Mouse (Mus musculus): ENCODE results near the gene Fkbp1a. TPM values are rescaled to one million over a fixed set of nuclear protein-coding genes. Genes with fewer than 3 reads are reported as not detected.
A peak's percentile ranks its signal among the peaks of the same experiment; 100 is the strongest.

Gene Fkbp1a
- total RNA-seq, 2 experiments from 2014 or later = 558 to 568 TPM

- intact Hi-C loops (cut with DNase I) = no loop called here
Measured at GRCm38 (mm10) chr2:151586807-151587206, 44.5 kb downstream of the Fkbp1a start.

GRCm38 (mm10) chr2:151587306-151587705 lies 45.0 kb downstream of the Fkbp1a start:
- no peak for DNase-seq (ENCODE audit: extremely low spot score in 1 of 2, low spot score in 2 of 2)
- intact Hi-C loops (cut with DNase I) = no loop called here

More at GRCm38 (mm10) chr2:151586807-151587206, 44.5 kb downstream of the Fkbp1a start:
- DNase-seq (ENCODE audit: extremely low spot score in 1 of 2, low spot score in 2 of 2) = no peak

GRCm38 (mm10) chr2:151598068-151598467 lies 55.8 kb downstream of the Fkbp1a start:
- DNase-seq (ENCODE audit: extremely low spot score in 1 of 2, low spot score in 2 of 2) = no peak
- intact Hi-C loops (cut with DNase I) = no loop called here

- intact Hi-C loops (cut with DNase I) = no loop called here
Measured at GRCm38 (mm10) chr2:151602106-151602505, 59.8 kb downstream of the Fkbp1a start.

GRCm38 (mm10) chr2:151603630-151604029 lies 61.3 kb downstream of the Fkbp1a start:
- intact Hi-C loops (cut with DNase I) = no loop called here
- DNase-seq (ENCODE audit: extremely low spot score in 1 of 2, low spot score in 2 of 2) = peak; percentile 42 to 59

More at GRCm38 (mm10) chr2:151602106-151602505, 59.8 kb downstream of the Fkbp1a start:
- DNase-seq (ENCODE audit: extremely low spot score in 1 of 2, low spot score in 2 of 2) = no peak

GRCm38 (mm10) chr2:151605437-151605987 lies 63.2 kb downstream of the Fkbp1a start:
- peak; percentile 68 to 71 for DNase-seq (ENCODE audit: extremely low spot score in 1 of 2, low spot score in 2 of 2)
- intact Hi-C loops (cut with DNase I) = no loop called here

GRCm38 (mm10) chr2:151608435-151608834 lies 66.2 kb downstream of the Fkbp1a start:
- DNase-seq (ENCODE audit: extremely low spot score in 1 of 2, low spot score in 2 of 2) = no peak
- intact Hi-C loops (cut with DNase I) = no loop called here

GRCm38 (mm10) chr2:151609974-151610373 lies 67.7 kb downstream of the Fkbp1a start:
- intact Hi-C loops (cut with DNase I) = no loop called here
- no peak for DNase-seq (ENCODE audit: extremely low spot score in 1 of 2, low spot score in 2 of 2)

Other genes with a start within 250 kb of the Fkbp1a start
- gene 4921509C19Rik, start 66.3 kb upstream of the Fkbp1a start, total RNA-seq (2021) = not detected
- gene Nsfl1c, start 48.3 kb upstream of the Fkbp1a start, total RNA-seq (2021) = 100 to 1,000 TPM; 146 to 150 TPM
- 1 to 10 TPM; 1.5 to 1.6 TPM for gene Sdcbp2, start 30.1 kb downstream of the Fkbp1a start, total RNA-seq (2021)
- gene Snph, start 90.1 kb downstream of the Fkbp1a start, total RNA-seq (2021) = 100 to 1,000 TPM; 162 to 164 TPM
- gene Rad21l, start 126.0 kb downstream of the Fkbp1a start, total RNA-seq (2021) = under 1 TPM; 0.63 to 0.66 TPM
- gene Tmem74b, start 159.5 kb downstream of the Fkbp1a start, total RNA-seq (2021) = 10 to 100 TPM; 10.8 to 10.9 TPM
- 10 to 100 TPM; 43.9 to 48.6 TPM for gene Psmf1, start 201.7 kb downstream of the Fkbp1a start, total RNA-seq (2021)

Data from left cerebral cortex, postnatal 10 days (tissue).